Mouse (Mus musculus): ENCODE data around the gene Hoxb2. TPM values are rescaled to one million over a fixed set of nuclear protein-coding genes. Genes with fewer than 3 reads are reported as not detected.

The Hoxb2 gene
- polyA plus RNA-seq, 1 experiment from 2014 or later: 49.9 TPM

DNA sequence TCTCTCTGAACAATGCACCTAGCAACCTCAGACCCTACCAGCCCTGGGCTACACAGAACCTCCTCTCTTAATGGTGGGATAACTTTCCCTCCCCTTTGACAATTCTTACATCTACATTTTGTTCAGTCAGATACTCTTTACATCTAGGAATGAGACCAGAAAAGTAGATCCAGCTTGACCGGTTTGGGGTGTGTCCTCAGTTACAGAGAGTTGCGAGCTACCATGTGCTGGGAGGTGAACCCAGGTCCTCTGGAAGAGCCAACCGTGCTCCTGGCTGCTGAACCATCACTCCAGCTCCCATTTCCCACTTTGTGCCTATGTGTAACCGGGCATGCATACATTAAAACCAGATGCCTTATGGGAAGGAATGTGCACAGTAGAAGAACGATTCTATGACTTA is 33.1 kb downstream of the Hoxb2 start:
- 70% methylated on average over 5 of the region's 5 CpGs for WGBS
- no peak overlapping the region; the same call in 1 of the 2 replicates for H3K27ac ChIP-seq (ENCODE audit: low read depth, low read length)
- H3K4me3 ChIP-seq (ENCODE audit: low read length): no peak overlapping the region
- H3K27me3 ChIP-seq (ENCODE audit: control insufficient read depth, insufficient read depth, low read length): no peaks in the 10 kb centered on the region
- no peak for ATAC-seq (ENCODE audit: low FRiP score, low TSS enrichment)
- no peaks in the 10 kb centered on the region for H3K36me3 ChIP-seq (ENCODE audit: control insufficient read depth, insufficient read depth, low read length)
- H3K4me2 ChIP-seq (replicated peaks; ENCODE audit: low read depth, low read length): no peak overlapping the region
- H3K4me1 ChIP-seq (ENCODE audit: control insufficient read depth, insufficient read depth, low read length): 0 out of 2 replicates have a peak, but pooled peaks cover 4% of the 10 kb centered on the region
- H3K9me3 ChIP-seq (ENCODE audit: control insufficient read depth, low read length): no peaks in the 10 kb centered on the region
- H3K9ac ChIP-seq (ENCODE audit: low read depth, low read length): no peak overlapping the region

DNA sequence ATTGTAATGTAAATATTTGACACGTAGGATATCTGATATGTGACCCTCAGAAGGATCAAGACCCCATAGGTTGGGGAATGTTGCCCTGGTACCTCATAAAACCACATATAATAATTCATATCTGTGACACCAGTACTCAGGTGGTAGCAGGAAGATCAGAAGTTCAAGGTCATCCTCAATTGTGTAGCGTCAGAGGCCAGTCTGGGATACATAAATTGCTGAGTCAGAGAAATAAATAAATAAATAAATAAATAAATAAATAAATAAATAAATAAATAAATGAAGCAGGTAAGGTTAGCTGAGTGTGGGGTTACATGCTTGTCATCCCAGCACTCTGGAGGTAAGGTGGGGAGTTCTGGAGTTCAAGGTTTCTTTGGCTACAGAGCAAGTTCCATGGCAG is 37.3 kb downstream of the Hoxb2 start:
- no peaks in the 10 kb centered on the region for H3K36me3 ChIP-seq (ENCODE audit: control insufficient read depth, insufficient read depth, low read length)
- WGBS: 84% methylated on average over 2 of the region's 2 CpGs
- no peak overlapping the region for H3K4me3 ChIP-seq (ENCODE audit: low read length)
- ATAC-seq (ENCODE audit: low FRiP score, low TSS enrichment): no peak
- no peak overlapping the region for H3K9ac ChIP-seq (ENCODE audit: low read depth, low read length)
- H3K9me3 ChIP-seq (ENCODE audit: control insufficient read depth, low read length): no peaks in the 10 kb centered on the region
- 0 out of 2 replicates have a peak, but pooled peaks cover 2% of the 10 kb centered on the region for H3K4me1 ChIP-seq (ENCODE audit: control insufficient read depth, insufficient read depth, low read length)
- H3K4me2 ChIP-seq (replicated peaks; ENCODE audit: low read depth, low read length): no peak overlapping the region
- H3K27ac ChIP-seq (ENCODE audit: low read depth, low read length): no peak overlapping the region
- no peaks in the 10 kb centered on the region for H3K27me3 ChIP-seq (ENCODE audit: control insufficient read depth, insufficient read depth, low read length)

DNA sequence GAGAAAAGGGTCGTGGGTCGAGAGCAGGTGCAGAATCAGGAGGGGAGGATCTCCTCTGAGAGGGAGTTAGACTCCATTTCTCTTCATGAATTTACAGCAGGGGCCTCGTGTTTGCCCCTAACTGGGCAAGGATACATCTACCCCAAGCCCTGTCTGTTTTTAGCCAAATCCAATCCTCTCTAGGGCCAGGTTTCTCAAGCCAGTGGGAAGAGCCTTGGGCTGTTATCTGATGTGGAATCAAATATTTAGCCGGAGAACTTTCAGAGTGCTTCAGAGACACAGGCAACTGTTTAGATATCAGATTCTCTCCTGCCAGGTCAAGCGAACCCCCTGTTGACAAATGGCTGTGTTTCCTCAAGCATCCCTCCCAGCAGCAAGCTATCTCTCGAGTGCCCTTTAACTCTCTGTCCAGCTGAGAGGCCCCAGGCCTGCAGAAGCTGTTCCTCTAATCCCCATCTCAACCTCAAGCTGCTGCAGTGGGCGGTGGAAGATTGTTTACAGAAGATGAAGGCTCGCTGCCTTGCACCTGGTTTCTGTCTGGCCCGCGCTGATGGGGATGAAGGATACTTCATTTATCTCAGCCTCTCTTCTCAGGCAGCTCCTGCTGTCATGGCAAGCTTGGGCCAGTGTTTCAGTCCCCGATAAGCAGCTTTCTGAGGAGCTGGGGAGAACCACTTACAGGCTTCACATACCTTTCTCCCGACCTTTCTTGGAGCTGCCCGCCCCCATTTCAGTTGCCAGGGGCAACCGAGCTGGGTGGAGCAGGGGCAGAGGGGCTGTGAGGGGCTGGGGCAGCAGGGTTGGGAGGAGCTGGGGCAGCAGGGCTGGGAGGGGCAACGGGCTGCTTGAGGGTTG is 46.7 kb downstream of the Hoxb2 start:
- WGBS: 6% methylated on average over 15 of the region's 15 CpGs
- Histone ChIP-seq H3K9ac (ENCODE audit: low read depth, low read length) (no peak overlapping the region; the same call in 1 of the 2 replicates), H3K9me3 (ENCODE audit: control insufficient read depth, low read length) (no peaks in the 10 kb centered on the region), H3K27ac (ENCODE audit: low read depth, low read length) (peak overlapping the region; percentile 65; the same call in 1 of the 2 replicates), H3K27me3 (ENCODE audit: control insufficient read depth, insufficient read depth, low read length) (no peaks in the 10 kb centered on the region), H3K4me3 (ENCODE audit: low read length) (no peak overlapping the region), H3K36me3 (ENCODE audit: control insufficient read depth, insufficient read depth, low read length) (no peaks in the 10 kb centered on the region), H3K4me2 (replicated peaks; ENCODE audit: low read depth, low read length) (peak overlapping the region; percentile 9), H3K4me1 (ENCODE audit: control insufficient read depth, insufficient read depth, low read length) (peaks cover 22% of the 10 kb centered on the region)
- peak; percentile 82 for ATAC-seq (ENCODE audit: low FRiP score, low TSS enrichment)

DNA sequence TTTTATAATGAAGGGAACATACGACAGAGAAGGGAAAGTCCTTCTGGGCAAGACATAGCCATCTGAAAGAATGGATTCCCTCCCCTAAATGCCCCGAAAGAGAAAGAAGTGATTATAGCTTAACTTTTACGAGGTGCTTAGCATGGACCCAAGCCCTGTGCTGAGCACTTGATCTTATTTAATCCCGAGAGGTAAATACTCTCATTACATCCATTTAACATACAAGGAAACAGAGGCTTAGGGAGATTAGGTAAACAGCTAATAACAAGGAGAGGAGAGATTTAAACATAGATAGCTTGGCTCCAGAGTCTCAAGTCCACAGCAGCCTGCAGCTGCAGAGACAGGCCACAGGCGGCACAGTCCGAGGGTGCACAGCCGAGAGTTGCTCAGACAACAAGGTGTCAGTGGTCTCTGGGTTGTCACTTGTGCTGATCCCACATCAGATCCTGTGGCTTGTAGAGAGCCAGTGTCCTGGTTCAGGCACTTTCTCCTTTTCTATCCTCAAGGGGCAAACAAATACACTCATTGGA is 47.5 kb downstream of the Hoxb2 start:
- Histone ChIP-seq H3K27ac (ENCODE audit: low read depth, low read length) (no peak overlapping the region; the same call in 1 of the 2 replicates), H3K4me1 (ENCODE audit: control insufficient read depth, insufficient read depth, low read length) (peaks cover 22% of the 10 kb centered on the region), H3K9me3 (ENCODE audit: control insufficient read depth, low read length) (no peaks in the 10 kb centered on the region), H3K36me3 (ENCODE audit: control insufficient read depth, insufficient read depth, low read length) (no peaks in the 10 kb centered on the region), H3K27me3 (ENCODE audit: control insufficient read depth, insufficient read depth, low read length) (no peaks in the 10 kb centered on the region), H3K4me3 (ENCODE audit: low read length) (no peak overlapping the region), H3K9ac (ENCODE audit: low read depth, low read length) (no peak overlapping the region), H3K4me2 (replicated peaks; ENCODE audit: low read depth, low read length) (no peak overlapping the region; the same call in 1 of the 2 replicates)
- 29% methylated on average over 7 of the region's 7 CpGs for WGBS
- no peak for ATAC-seq (ENCODE audit: low FRiP score, low TSS enrichment)

DNA sequence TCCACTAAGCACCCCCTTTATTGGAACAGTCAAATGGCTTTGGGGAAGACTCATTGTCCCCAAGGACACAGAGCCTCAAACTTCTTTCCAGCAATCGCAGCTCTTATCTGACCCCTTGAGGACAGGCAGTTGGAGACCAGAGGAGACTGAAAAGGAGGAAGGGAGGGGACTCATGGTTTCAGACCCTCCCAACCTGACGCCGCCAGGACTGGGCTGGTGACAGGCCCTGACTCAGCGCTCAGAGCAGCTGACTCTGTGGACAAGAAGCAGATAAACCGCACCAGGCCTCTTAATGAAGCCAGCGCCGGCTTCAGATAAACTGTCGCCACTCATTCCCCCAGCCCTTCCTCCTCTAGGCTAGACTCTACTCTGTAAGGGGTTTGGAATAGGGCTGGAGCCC is 49.6 kb downstream of the Hoxb2 start:
- Histone ChIP-seq H3K27me3 (ENCODE audit: control insufficient read depth, insufficient read depth, low read length) (no peaks in the 10 kb centered on the region), H3K4me1 (ENCODE audit: control insufficient read depth, insufficient read depth, low read length) (peaks cover 28% of the 10 kb centered on the region), H3K9ac (ENCODE audit: low read depth, low read length) (no peak overlapping the region; the same call in 1 of the 2 replicates), H3K36me3 (ENCODE audit: control insufficient read depth, insufficient read depth, low read length) (no peaks in the 10 kb centered on the region), H3K9me3 (ENCODE audit: control insufficient read depth, low read length) (no peaks in the 10 kb centered on the region), H3K27ac (ENCODE audit: low read depth, low read length) (no peak overlapping the region), H3K4me3 (ENCODE audit: low read length) (no peak overlapping the region), H3K4me2 (replicated peaks; ENCODE audit: low read depth, low read length) (no peak overlapping the region)
- WGBS: 19% methylated on average over 8 of the region's 8 CpGs
- no peak for ATAC-seq (ENCODE audit: low FRiP score, low TSS enrichment)

MicroRNA genes within 50 kb of the gene (microRNA counts, 519-probe panel; counts per million panel counts)
- 9,104 counts per million, percentile 92 among the panel's probes with 10 or more counts for microRNA mmu-miR-10a

Small RNAs within 50 kb of the gene (microRNA-seq; reads per million reads assigned to microRNA genes)
- 159,192 reads per million, percentile 100 among the genes with 10 or more reads in this experiment for gene Mir10a

Other genes starting within 250 kb of the Hoxb2 start
- gene Calcoco2, start 238.6 kb upstream of the Hoxb2 start, polyA plus RNA-seq (2014; fragmentation: Nextera tagmentation; extraction: Ambion mirVana): not detected in 2 replicates
- gene Ttll6, start 216.7 kb upstream of the Hoxb2 start, polyA plus RNA-seq (2014; fragmentation: Nextera tagmentation; extraction: Ambion mirVana): not detected in 2 replicates
- not detected in 2 replicates for gene Hoxb13, start 156.2 kb upstream of the Hoxb2 start, polyA plus RNA-seq (2014; fragmentation: Nextera tagmentation; extraction: Ambion mirVana)
- 30.0 and 41.4 TPM in 2 replicates for gene Hoxb9, start 79.1 kb upstream of the Hoxb2 start, polyA plus RNA-seq (2014; fragmentation: Nextera tagmentation; extraction: Ambion mirVana)
- gene Hoxb8, start 68.6 kb upstream of the Hoxb2 start, polyA plus RNA-seq (2014; fragmentation: Nextera tagmentation; extraction: Ambion mirVana): 12.7 and 18.6 TPM in 2 replicates
- 58.6 and 61.9 TPM in 2 replicates for gene Hoxb7, start 63.9 kb upstream of the Hoxb2 start, polyA plus RNA-seq (2014; fragmentation: Nextera tagmentation; extraction: Ambion mirVana)
- 44.1 and 53.1 TPM in 2 replicates for gene Hoxb6, start 58.0 kb upstream of the Hoxb2 start, polyA plus RNA-seq (2014; fragmentation: Nextera tagmentation; extraction: Ambion mirVana)
- 22.1 and 24.3 TPM in 2 replicates for gene Hoxb5, start 47.2 kb upstream of the Hoxb2 start, polyA plus RNA-seq (2014; fragmentation: Nextera tagmentation; extraction: Ambion mirVana)
- gene Hoxb4, start 32.3 kb upstream of the Hoxb2 start, polyA plus RNA-seq (2014; fragmentation: Nextera tagmentation; extraction: Ambion mirVana): 4.2 and 8.6 TPM in 2 replicates
- 8.2 and 8.6 TPM in 2 replicates for gene Hoxb3, start 27.2 kb upstream of the Hoxb2 start, polyA plus RNA-seq (2014; fragmentation: Nextera tagmentation; extraction: Ambion mirVana)
- 0.27 and 0.37 TPM in 2 replicates for gene Hoxb1, start 15.2 kb downstream of the Hoxb2 start, polyA plus RNA-seq (2014; fragmentation: Nextera tagmentation; extraction: Ambion mirVana)
- 13.8 and 15.2 TPM in 2 replicates for gene Skap1, start 114.1 kb downstream of the Hoxb2 start, polyA plus RNA-seq (2014; fragmentation: Nextera tagmentation; extraction: Ambion mirVana)